Mouse (Mus musculus) liver, embryonic 14.5 days (tissue): ENCODE data around the gene Zfp280d.

Source experiments
- CTCF ChIP-seq: IDR thresholded peaks from 2 replicates; pipeline ENCODE4 v1.5.1; 2016; ENCODE audit warnings: antibody characterized with exemption, low read depth, control low read depth
- EP300 ChIP-seq: IDR thresholded peaks from 2 replicates; pipeline ENCODE4 v1.6.1; 2016; ENCODE audit warnings: antibody characterized with exemption, low read depth

GRCm38 (mm10) chr9:72309765-72310164 lies 35.1 kb downstream of the Zfp280d start:
- no peak for TF ChIP-seq CTCF
- TF ChIP-seq EP300: no peak
